Mouse (Mus musculus): ENCODE results near the gene Rbm47. TPM values are rescaled to one million over a fixed set of nuclear protein-coding genes. Genes with fewer than 3 reads are reported as not detected.
"Not testable (repeated sequence)": the region's sequence is repeated elsewhere in the genome, so short reads cannot be mapped to it uniquely, and the experiment has no call there.

Rbm47 gene
- polyA plus RNA-seq, 1 experiment from 2014 or later, result 2.6 TPM

DNA sequence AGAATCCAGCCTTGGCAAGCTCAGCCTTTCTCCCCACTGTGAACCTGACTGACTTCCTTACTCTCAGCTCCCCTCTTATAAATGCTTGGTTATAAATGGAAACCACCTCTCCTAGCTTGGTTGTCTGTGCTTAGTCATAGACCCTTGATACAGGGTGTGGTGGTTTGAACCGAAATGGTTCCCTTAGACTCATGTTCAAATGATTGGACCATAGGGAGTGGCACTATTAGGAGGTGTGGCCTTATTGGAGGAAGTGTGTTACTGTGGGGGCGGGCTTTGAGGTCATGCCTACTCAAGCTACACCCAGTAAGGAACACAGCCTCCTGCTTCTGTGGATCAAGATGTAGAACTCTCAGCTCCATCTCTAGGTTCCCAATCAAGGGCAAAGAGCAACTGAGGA, 181.7 kb downstream of the Rbm47 start:
- Histone ChIP-seq H3K9ac (no peak overlapping the region), H3K27ac (no peak overlapping the region), H3K9me3 (replicated peaks) (no peaks in the 10 kb centered on the region), H3K4me1 (no peaks in the 10 kb centered on the region), H3K4me3 (no peak overlapping the region), H3K4me2 (no peak overlapping the region), H3K27me3 (no peaks in the 10 kb centered on the region), H3K36me3 (ENCODE audit: poor library complexity, severe bottlenecking) (no peaks in the 10 kb centered on the region)
- no peak for ATAC-seq
- 89% methylated on average over 2 of the region's 2 CpGs for WGBS

DNA sequence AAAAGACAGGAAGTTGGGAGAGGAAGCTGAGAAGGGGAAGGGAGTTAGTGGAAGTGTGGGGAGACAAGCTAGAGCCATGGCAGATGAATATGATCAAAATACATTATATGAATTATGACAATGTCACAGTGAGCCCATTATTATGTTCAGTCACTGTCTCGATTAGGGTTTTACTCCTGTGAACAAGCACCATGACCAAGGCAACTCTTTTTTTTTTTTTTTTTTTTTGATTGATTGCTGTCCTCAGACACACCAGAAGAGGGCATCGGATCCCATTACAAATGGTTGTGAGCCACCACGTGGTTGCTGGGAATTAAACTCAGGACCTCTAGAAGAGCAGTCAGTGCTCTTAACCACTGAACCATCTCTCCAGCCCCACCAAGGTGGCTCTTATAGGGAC, 185.9 kb downstream of the Rbm47 start:
- 73% methylated on average over 3 of the region's 3 CpGs for WGBS

DNA sequence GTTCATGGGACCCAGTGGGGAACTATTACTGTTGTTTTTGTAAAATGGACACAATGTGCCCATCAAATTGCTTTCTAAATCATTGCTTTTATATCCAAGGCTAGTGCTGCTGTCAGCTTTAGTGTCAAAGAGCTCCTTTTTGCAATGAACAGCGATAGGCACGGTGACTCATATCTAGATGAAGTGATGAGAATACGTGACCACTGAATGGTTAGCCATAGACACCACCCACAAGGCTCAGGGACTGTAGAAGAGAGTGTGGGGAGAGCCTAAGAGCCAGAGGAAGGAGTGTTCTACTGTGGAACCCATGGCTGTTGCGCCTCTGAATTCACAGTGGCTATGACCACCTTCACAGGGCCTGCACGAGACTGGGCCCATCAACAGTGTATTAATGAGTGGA, 186.5 kb downstream of the Rbm47 start:
- no peak for ATAC-seq
- Histone ChIP-seq H3K27ac (no peak overlapping the region), H3K9ac (no peak overlapping the region), H3K27me3 (no peaks in the 10 kb centered on the region), H3K9me3 (replicated peaks) (no peaks in the 10 kb centered on the region), H3K4me3 (no peak overlapping the region), H3K4me2 (no peak overlapping the region), H3K4me1 (no peaks in the 10 kb centered on the region), H3K36me3 (ENCODE audit: poor library complexity, severe bottlenecking) (no peaks in the 10 kb centered on the region)
- 94% methylated on average over 5 of the region's 5 CpGs for WGBS

More for the DNA sequence above, 185.9 kb downstream of the Rbm47 start:
- not testable (repeated sequence) for H3K27me3 ChIP-seq; H3K27ac ChIP-seq; H3K4me1 ChIP-seq; H3K4me3 ChIP-seq; H3K9me3 ChIP-seq (replicated peaks); H3K4me2 ChIP-seq; H3K36me3 ChIP-seq (ENCODE audit: poor library complexity, severe bottlenecking); H3K9ac ChIP-seq; ATAC-seq

DNA sequence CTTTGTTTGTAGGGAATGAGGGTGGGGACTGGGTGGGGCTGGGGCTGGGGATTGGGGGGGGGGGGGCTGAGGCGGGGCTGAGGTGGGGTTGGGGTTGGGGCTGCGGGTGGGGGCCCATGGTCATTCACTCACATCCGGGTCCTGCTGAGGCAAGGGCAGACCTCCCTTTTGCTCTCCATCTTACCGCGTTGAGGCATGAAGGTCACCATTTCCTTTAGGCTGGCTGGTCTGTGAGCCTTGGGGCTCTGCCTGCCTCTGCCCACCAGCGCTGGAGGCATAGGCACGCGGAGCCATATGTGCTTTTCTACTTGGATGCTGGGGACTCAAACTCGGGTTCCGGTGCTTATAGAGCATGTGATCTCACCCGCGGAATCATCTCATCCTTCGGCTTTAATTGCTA, 197.2 kb downstream of the Rbm47 start:
- H3K9ac ChIP-seq, result no peak overlapping the region
- H3K27ac ChIP-seq, result no peak overlapping the region
- H3K36me3 ChIP-seq (ENCODE audit: poor library complexity, severe bottlenecking), result no peaks in the 10 kb centered on the region
- 91% methylated on average over 13 of the region's 13 CpGs for WGBS
- H3K27me3 ChIP-seq, result no peaks in the 10 kb centered on the region
- no peak for ATAC-seq
- H3K4me3 ChIP-seq, result no peak overlapping the region
- H3K4me2 ChIP-seq, result no peak overlapping the region
- H3K4me1 ChIP-seq, result no peaks in the 10 kb centered on the region
- no peaks in the 10 kb centered on the region for H3K9me3 ChIP-seq (replicated peaks)

DNA sequence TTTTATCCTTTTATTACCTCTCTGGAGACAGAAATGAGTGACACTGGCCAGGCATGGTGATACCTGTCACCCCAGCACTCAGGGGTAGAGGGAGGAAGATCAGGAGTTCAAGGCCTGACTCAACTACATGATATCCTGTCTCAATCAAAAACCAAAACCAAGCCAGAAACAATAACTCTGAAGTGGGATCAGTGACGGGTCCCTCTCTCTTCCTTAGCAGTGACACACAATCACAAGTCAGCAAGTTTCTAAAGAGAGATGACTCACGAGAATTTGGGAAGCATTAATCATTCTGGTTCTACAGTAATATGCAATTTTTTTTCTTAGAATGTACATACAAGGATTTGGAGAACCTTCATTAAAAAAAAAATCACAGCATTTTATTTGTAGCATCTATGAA, 199.7 kb downstream of the Rbm47 start:
- Histone ChIP-seq H3K27ac (no peak overlapping the region), H3K36me3 (ENCODE audit: poor library complexity, severe bottlenecking) (no peaks in the 10 kb centered on the region), H3K4me1 (no peaks in the 10 kb centered on the region), H3K27me3 (no peaks in the 10 kb centered on the region), H3K4me3 (no peak overlapping the region), H3K9me3 (replicated peaks) (no peaks in the 10 kb centered on the region), H3K9ac (no peak overlapping the region), H3K4me2 (no peak overlapping the region)
- ATAC-seq, result no peak
- WGBS, result 77% methylated on average over 2 of the region's 2 CpGs

DNA sequence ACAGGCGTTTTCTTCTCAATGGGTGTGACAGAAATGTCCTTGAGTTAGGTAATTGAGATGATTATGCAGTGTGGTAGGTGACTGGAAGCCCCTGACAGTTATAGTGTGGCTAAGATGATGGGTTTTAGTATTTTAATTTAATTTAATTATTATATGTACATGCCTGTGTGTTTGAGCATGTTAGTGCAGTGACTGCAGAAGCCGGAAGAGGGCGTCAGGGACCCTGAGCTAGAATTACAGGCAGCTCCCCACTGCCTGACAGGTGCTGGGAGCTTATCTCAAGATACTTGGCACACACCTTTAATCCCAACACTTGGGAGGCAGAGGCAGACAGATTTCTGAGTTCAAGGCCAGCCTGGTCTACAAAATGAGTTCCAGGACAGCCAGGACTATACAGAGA, 204.9 kb downstream of the Rbm47 start:
- H3K4me1 ChIP-seq, result no peaks in the 10 kb centered on the region
- 88% methylated on average over 3 of the region's 3 CpGs for WGBS
- no peak for ATAC-seq
- H3K9ac ChIP-seq, result no peak overlapping the region
- H3K27me3 ChIP-seq, result no peaks in the 10 kb centered on the region
- no peak overlapping the region for H3K4me3 ChIP-seq
- no peaks in the 10 kb centered on the region for H3K36me3 ChIP-seq (ENCODE audit: poor library complexity, severe bottlenecking)
- no peaks in the 10 kb centered on the region for H3K9me3 ChIP-seq (replicated peaks)
- no peak overlapping the region for H3K27ac ChIP-seq
- H3K4me2 ChIP-seq, result no peak overlapping the region

DNA sequence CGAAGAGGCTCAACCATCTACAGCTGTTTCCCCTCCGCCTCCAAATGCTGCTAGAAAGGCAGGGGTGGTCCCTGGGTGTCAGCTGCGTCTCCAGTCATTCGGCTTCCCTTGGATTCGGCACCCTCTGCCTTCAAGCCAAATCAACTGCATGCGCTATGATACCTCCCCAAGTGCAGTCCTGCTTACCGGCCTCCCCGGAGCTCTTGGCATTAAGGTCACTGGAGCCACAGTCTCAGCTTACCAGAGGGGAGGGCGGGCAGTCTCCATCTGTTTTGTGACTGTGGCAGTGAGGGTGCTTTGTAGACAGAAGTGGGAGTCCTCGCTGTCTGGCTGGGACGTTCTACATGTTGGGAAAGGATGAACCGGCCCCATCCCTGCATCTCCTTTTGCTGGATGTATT, 205.8 kb downstream of the Rbm47 start:
- WGBS, result 72% methylated on average over 12 of the region's 12 CpGs
- H3K27me3 ChIP-seq, result no peaks in the 10 kb centered on the region
- H3K9me3 ChIP-seq (replicated peaks), result no peaks in the 10 kb centered on the region

More for the DNA sequence above, 205.8 kb downstream of the Rbm47 start:
- Histone ChIP-seq H3K27ac (no peak overlapping the region), H3K4me1 (no peaks in the 10 kb centered on the region), H3K36me3 (ENCODE audit: poor library complexity, severe bottlenecking) (no peaks in the 10 kb centered on the region), H3K4me2 (no peak overlapping the region), H3K9ac (no peak overlapping the region), H3K4me3 (no peak overlapping the region)
- ATAC-seq, result no peak

Small RNA genes lying within 50 kb of the gene (microRNA-seq; reads per million reads assigned to microRNA genes)
- not detected for gene Gm25952

Other genes with a start within 250 kb of the Rbm47 start
- gene Chrna9, start 238.2 kb downstream of the Rbm47 start, polyA plus RNA-seq (2015; fragmentation: Nextera tagmentation; extraction: Ambion mirVana), result not detected in 2 replicates
- not detected in 2 replicates for gene 9130230L23Rik, start 168.8 kb downstream of the Rbm47 start, polyA plus RNA-seq (2015; fragmentation: Nextera tagmentation; extraction: Ambion mirVana)
- 1.5 and 1.9 TPM in 2 replicates for gene Nsun7, start 86.8 kb upstream of the Rbm47 start, polyA plus RNA-seq (2015; fragmentation: Nextera tagmentation; extraction: Ambion mirVana)

All from forebrain, embryonic 13.5 days (tissue).